Mouse (Mus musculus) heart, postnatal 4 days (tissue): ENCODE results near the gene Ccdc142. TPM values are rescaled to one million over a fixed set of nuclear protein-coding genes. Genes with fewer than 3 reads are reported as not detected.

ENCODE experiments used
- DNase-seq: peaks from one replicate; pipeline ENCODE4 v3.0.0; 2021
- microRNA-seq, 2 experiments: library from miRNA; unstranded; fragments of <30 nt; microRNA quantifications; one replicate each; pipeline ENCODE4 v1.2.0; 2021 to 2022
- total RNA-seq, 2 experiments: library from RNA; stranded (reverse); gene quantifications; 2 replicates each; pipeline ENCODE4 v1.2.3; 2021

Gene Ccdc142
- total RNA-seq, 2 experiments from 2014 or later = 2.4 to 3.0 TPM

DNA sequence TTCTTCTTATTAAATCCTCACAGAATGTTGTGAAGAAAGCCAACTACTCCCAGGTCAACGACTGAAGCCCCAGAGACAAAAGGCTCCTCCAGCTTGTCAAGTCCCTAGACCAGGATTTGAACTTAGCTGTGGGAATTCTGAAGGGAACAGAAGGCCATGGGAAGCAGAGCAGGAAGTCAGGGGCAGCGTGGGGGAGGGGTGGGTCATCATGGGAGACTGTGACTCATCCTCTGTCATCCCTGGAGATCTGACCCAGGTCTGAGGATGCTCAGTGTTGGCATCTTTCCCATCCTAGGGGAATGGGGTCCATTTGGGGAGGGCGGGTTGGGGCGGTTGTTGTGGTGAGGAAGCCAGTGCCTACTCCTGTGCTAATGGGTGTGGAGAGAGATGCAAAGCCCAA, 40.2 kb downstream of the Ccdc142 start:
- DNase-seq = no peak

DNA sequence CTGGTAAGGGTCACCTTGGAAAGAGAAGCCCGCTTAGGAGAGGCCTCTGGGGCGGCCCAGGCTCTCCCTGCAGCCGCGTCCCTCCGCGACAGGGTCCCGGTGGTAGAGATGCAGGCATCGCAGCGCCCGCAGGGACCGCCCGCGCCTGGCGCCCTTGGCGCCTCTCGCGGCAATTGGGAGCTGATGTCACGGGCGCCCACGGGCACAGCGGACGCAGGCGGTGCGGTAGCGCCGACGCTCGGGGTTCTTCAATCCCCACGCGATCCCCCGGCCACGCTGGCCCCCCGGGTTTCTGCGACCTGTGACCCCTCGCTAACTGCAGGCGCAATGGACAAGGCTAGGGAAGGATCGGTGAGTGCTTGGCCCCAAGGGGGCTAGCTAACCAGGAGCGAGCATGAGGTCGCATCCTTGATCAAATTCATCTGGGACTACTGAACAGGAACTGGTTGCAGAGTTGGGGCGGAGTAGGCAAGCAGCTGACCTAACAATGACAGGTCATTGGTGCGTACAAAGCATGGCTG, 40.9 kb downstream of the Ccdc142 start:
- peak; percentile 47 for DNase-seq

DNA sequence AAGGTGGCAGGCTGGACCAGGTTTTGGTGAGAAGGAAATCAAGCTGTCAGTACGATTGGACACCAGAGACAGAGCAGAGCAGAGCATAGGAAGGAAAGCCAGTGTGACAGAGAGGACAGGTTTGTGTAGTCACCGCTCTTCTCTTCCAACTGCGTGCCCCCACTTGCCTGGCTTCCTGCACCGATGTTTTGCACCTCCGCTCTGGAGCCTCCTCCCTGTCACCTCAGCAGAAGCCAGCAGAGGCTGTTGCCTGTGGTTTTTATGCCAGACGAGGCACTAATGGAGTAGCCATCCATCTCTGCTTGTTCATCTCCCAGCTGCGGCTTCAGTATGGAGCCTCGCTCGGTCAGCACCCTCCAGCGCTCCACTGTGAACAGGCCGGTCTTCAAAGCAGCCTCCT, 41.5 kb downstream of the Ccdc142 start:
- no peak for DNase-seq

DNA sequence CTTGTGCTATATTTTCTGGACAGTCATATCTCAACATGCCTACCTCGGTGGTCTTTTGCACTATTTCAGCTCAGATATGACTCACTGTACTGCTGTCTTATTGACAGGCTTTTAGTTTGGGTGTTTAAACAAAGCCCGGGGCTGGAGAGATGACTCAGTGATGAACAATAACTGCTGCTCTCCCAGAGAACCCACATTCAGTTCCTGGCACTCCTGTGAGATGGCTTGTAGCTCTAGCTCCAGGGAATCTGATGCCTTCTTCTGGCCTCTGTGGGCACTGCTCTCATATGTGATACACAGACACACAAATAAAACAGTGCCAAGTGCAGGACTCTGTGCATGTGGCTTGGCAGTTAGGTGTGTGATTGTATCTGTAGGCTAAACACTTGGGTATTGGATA, 43.8 kb downstream of the Ccdc142 start:
- no peak for DNase-seq

DNA sequence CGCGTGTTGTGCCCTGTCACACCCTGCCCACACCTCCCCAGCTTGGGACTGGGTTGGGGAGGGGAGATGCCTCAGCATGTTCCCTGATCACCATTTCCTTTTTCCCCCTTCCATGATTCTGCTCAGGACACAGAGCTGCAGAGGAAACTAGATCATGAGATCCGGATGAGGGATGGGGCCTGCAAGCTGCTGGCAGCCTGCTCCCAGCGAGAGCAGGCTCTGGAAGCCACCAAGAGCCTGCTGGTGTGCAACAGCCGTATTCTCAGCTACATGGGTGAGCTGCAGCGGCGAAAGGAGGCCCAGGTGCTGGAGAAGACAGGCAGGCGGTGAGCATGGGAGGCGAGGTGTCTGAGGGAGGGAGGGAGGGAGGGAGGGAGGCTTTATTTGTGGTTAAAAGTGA, 44.4 kb downstream of the Ccdc142 start:
- DNase-seq = no peak

DNA sequence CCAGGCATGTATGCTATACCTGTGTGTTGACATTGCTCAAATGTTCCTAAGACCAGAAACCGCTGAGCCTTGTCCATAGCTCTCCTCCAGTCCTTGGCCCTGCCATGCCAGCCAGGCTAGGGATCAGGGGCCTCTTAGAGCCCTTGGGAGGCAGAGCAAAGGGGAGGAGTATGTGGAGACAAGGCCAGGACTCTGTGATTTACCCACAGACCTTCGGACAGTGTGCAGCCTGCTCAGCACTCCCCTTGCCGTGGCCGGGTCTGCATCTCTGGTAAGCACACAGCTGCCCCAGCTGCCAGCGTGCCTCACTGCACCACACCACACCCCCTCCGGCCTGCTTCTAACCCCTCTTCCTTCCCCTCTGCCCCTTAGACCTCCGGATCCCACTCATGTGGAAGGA, 45.9 kb downstream of the Ccdc142 start:
- DNase-seq = no peak

DNA sequence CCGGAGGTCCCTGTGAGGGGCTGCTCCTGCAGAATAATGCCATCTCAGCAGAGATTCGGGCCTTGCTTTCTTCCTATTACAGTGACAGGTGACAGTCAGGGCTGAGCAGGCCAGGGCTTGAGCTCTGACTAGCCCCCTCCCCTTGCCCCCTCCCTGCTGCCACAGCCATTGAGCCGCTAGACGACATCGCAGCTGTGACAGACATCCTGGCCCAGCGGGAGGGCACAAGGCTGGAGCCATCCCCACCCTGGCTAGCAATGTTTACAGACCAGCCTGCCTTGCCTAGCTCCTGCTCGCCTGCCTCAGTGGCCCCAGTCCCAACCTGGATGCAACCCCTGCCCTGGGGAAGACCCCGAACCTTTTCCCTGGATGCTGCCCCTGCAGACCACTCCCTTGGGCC, 50.3 kb downstream of the Ccdc142 start:
- DNase-seq = no peak

DNA sequence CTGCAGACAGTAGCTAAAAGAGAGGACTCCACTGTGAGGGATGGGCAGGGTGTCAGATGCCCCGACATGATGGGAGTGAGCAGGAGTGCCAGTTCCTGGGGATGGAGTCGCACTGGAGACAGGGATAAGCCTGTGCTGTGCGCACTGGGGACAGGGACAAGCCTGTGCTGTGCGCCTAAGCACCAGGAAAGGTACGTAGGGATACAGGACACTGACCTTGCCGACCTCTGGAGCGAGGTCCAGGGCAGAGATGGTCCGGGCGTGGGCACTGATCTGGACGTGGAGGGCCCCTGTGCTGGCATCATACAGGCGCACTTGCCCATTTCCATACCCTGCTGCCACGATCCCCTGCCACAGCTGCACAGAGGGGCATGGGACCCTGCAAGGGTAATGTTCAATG, 51.6 kb downstream of the Ccdc142 start:
- no peak for DNase-seq

DNA sequence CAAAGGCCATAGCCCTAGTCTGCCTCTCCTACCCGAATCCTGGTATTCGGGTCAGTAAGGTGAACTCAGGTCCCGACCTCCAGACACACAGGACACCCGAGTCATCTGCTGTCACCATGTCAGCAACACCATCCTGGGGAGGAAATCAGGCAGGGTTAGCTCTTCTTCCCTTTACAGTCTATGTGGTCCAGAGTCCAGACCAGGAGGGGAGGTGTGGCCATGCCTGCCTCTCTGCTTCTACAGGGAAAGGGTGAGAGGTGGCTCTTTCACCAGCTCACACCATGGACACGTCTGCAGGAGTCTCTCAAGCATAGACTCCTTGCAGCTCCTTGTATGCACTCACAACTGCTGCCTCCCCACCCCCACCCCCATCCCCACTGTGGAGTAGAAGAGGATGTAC, 52.1 kb downstream of the Ccdc142 start:
- no peak for DNase-seq

DNA sequence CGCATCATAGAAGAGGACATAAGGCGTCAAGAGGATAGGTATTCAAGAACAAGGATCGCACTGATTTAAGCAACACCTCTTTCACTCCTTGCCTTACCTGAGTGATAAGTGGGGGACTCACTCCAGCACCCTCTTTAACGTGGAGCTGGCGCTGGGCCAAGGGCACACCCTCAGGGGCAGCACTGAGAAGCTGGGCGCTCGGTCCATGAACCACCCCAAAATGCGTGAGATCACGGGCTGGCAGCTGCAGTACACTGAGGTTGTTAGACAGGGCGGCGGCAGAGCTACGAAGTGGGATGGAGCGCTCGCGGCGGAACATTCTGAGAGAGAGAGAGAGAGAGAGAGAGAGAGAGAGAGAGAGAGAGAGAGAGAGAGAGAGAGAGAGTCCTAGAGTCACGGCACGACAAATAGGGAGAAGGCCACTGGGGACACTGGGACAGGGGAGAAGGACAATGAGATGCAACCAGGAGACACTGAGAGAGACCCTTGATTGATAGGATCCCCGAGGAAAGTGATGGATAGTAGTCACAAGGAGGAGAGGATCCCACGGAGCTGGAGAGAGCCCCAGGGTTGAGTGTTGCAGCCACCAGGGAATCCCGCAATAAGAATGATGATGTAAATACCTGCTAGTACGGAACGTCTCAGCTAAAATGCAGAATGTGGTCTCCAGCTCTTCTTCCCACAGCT, 54.3 kb downstream of the Ccdc142 start:
- DNase-seq = peak; percentile 41

DNA sequence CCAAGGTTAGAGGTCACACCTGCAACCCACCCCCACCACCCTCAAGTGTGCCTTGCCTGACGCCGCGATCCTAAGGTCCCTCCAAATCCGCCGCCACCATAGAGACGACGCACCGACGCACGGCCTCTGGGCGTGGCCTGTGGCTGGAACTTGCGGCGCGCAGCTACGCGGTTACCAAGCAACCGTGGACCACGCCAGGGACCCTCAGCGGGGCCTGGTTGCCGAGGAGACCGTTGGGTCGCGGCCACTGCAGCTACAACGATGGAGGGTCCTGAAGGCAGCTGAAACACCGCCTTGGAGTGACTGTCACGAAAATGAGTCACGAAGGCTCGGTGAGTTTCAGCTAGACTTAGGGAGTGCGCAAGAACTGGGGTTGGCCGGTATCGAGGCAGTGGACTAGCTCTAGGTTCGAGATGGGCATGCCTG, 54.9 kb downstream of the Ccdc142 start, which contains the start of the genes Wdr54 and 1700003E16Rik:
TSS of gene Wdr54 (minus strand) at position 139 of the 426 bp plus-strand sequence.
TSS of gene 1700003E16Rik (plus strand) at position 146 of the 426 bp plus-strand sequence.
- peak; percentile 70 for DNase-seq

Small RNA genes lying within 50 kb of the gene (microRNA-seq; reads per million reads assigned to microRNA genes)
- gene Mir3470a = 0 reads per million in 2 experiments

Other genes with a start within 250 kb of the Ccdc142 start
- gene Sema4f, start 161.8 kb upstream of the Ccdc142 start, total RNA-seq = under 1 TPM in 1 of 2 experiments, not detected in 1; 0.14 TPM
- under 1 TPM; 0.52 to 0.81 TPM for gene M1ap, start 154.7 kb upstream of the Ccdc142 start, total RNA-seq
- 1 to 10 TPM; 5.3 to 6.1 TPM for gene Dok1, start 68.1 kb upstream of the Ccdc142 start, total RNA-seq
- 1 to 10 TPM; 4.7 to 6.0 TPM for gene Loxl3, start 67.4 kb upstream of the Ccdc142 start, total RNA-seq
- gene Aup1, start 47.1 kb upstream of the Ccdc142 start, total RNA-seq = 10 to 100 TPM; 84.1 to 88.4 TPM
- gene Htra2, start 46.3 kb upstream of the Ccdc142 start, total RNA-seq = 10 to 100 TPM; 42.6 to 43.5 TPM
- under 1 TPM; 0.59 to 0.62 TPM for gene Dqx1, start 43.8 kb upstream of the Ccdc142 start, total RNA-seq
- under 1 TPM in 1 of 2 experiments, not detected in 1; 0.20 TPM for gene Tlx2, start 31.3 kb upstream of the Ccdc142 start, total RNA-seq
- 10 to 100 TPM in 1 of 2 experiments, 1 to 10 TPM in 1; 7.2 to 10.2 TPM for gene Pcgf1, start 23.7 kb upstream of the Ccdc142 start, total RNA-seq
- gene Lbx2, start 15.2 kb upstream of the Ccdc142 start, total RNA-seq = under 1 TPM in 1 of 2 experiments, not detected in 1; 0.88 TPM
- 1 to 10 TPM; 1.7 to 1.8 TPM for gene Gm42688, start within 50 bp of the Ccdc142 start, total RNA-seq
- gene Mrpl53, start 7.4 kb downstream of the Ccdc142 start, total RNA-seq = 100 to 1,000 TPM; 105 to 120 TPM
- gene Mogs, start 13.9 kb downstream of the Ccdc142 start, total RNA-seq = 10 to 100 TPM; 11.3 to 12.3 TPM
- 10 to 100 TPM; 80.4 to 86.8 TPM for gene Wbp1, start 20.0 kb downstream of the Ccdc142 start, total RNA-seq
- gene Ino80b, start 23.8 kb downstream of the Ccdc142 start, total RNA-seq = 10 to 100 TPM; 14.9 to 17.4 TPM
- 10 to 100 TPM; 11.7 to 13.1 TPM for gene Rtkn, start 33.9 kb downstream of the Ccdc142 start, total RNA-seq
- gene Wdr54, start 54.8 kb downstream of the Ccdc142 start, total RNA-seq = 1 to 10 TPM; 1.6 to 1.8 TPM
- under 1 TPM in 1 of 2 experiments, not detected in 1; 0.14 TPM for gene 1700003E16Rik, start 54.8 kb downstream of the Ccdc142 start, total RNA-seq
- 100 to 1,000 TPM; 122 to 123 TPM for gene Dctn1, start 64.3 kb downstream of the Ccdc142 start, total RNA-seq
- under 1 TPM in 1 of 2 experiments, not detected in 1; 0.12 TPM for gene Slc4a5, start 118.2 kb downstream of the Ccdc142 start, total RNA-seq
- 10 to 100 TPM; 10.7 to 15.0 TPM for gene Mthfd2, start 224.3 kb downstream of the Ccdc142 start, total RNA-seq
- 10 to 100 TPM; 32.2 to 34.3 TPM for gene Mob1a, start 224.4 kb downstream of the Ccdc142 start, total RNA-seq
- 100 to 1,000 TPM; 232 to 238 TPM for gene Bola3, start 247.5 kb downstream of the Ccdc142 start, total RNA-seq